Mouse (Mus musculus): ENCODE results near the gene Pdrg1.

Pdrg1 gene

DNA sequence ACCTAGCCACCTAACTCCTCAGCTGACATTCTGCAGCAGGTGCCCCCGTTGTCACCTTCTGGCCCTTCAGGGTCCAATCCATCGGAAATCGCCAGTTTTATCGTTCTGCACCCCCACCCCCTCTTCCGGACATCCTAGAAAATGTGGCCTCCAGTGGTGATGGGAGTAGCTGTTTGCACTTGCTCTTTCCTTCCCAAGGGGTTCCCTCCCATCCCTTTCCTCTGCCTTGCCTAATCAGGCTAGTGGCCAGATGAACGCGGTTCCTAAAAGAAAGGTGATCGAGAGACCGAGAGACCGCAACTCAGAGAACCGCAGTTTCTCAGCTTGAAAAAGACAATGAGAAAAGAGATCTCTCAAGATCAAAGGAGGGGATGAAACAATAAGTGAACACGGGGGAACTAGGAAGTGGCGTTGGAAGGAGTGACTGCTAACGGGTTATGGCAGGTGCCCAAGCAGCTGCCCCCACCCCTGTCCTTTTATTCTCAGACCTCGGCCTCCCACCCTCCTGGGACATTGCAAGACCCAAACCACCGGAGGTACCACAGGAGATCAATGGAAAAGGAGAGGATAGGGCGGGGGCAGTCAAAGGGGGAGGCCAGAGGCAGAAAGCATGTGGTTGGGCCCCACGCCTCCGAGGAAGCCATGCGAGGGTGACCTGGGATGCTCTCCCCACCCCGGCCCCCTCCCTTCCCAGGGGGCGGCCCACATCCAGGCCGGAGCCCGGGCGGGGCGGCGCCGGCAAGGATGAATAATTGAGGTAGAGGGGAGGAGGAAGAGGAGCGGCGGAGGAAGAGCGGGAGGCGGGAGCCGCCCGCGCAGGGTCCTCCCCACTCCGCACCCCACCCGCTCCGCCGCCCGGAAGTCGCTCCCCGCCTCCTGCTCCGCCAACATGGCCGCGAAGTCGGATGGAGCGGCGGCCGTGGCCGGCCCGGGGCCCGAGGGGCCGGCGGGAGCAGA lies 16.2 kb upstream of the Pdrg1 start, which contains the start of gene Xkr7:
Gene Xkr7 (plus strand): TSS at position 727 of the 957 bp plus-strand sequence.
- DNase-seq (ENCODE audit: low spot score) = no peak

DNA sequence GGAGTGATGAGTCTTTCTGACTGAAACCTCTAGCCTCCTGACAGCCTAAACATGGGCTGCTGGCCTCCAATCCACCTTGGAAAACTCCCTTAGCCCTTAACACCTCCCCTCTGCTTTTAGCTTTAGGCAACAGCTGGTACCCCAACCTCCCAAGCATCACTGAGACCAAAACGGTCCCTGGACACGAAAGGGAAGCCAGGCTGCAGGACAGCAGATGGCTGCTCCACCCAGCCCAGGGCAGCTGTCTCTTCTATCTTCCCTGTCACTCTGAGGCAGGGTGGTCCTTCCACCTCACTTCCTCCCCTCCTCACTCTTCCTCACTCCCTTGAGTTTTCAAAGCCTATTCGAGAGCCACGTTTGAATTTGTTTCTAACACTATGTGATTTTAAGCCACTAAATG lies 15.2 kb upstream of the Pdrg1 start:
- DNase-seq (ENCODE audit: low spot score) = no peak

DNA sequence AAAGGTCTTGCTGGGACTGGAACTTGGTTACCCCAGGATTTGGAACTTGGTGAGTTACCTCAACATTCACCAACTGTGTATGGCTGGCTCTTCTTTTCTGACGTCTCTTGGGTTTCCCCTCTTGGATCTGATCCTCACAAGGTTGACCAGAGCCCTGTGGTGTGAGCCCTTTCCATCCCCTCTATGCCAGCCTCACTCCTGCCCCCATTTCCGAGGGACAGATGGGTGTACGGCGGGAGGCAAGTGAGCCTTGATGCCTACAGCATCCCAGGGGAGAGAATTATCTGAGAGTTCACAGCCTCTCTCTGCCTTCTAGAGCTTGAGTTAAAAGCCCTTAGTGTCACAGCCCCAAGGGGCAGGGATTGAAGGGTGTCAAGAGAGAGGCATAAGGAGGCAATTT lies 12.3 kb upstream of the Pdrg1 start:
- DNase-seq (ENCODE audit: low spot score) = no peak

DNA sequence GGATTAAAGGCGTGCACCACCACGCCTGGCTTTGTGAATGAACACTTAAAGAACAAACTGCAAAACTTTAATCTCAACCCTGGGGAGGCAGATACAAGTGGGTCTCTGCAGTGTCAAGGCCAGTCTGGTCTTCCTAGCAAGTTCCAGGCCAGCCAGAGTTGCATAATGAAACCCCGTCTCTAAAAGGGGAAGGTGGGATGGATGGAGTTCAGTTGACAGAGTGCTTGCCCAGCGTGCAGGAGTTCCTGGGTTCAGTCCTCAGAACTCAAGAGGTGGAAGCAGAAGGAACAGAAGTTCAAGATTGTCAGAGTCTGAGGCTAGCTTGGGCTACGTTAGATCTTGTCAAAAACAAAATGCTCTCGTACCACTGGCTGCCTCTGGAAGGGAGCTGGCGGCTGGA lies 10.8 kb upstream of the Pdrg1 start:
- DNase-seq (ENCODE audit: low spot score) = no peak

DNA sequence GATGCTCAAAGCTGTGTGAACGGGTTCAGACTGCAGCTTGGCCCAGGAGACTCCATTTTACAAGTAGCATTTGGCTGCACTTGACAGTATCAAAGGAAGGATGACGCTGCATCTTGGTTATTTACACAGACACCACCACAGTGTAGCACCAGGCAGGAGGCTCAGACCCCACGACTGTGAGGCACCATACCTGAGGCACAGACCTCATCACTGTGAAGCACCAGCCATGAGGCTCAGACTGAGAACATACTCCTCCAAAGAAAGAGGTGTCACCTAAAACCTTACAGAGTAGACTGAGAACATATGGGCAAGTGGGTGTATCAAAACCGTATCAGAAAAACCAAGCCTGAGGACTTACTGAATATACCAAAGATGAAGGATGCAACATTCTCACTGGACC lies 7.6 kb upstream of the Pdrg1 start:
- DNase-seq (ENCODE audit: low spot score) = no peak

DNA sequence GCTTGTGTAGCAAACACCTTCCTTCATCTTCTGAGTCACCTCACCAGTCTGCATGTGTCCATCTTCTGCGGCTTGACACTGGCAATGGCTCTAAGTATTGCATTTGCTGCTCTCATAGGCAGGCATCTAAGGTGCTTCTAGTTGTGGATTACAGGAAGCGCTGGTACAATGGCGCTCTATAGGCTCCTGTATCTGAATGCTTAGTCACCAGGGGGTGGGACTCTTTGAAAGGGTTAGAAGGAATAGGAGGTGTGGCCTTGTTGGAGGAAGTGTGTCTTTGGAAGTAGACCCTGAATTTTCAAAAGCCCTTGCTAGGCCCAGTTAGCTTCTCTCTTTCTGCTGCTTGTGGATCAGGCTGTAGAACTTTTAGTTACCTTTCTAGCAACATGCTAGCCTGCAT lies 5.9 kb upstream of the Pdrg1 start:
- DNase-seq (ENCODE audit: low spot score) = no peak

DNA sequence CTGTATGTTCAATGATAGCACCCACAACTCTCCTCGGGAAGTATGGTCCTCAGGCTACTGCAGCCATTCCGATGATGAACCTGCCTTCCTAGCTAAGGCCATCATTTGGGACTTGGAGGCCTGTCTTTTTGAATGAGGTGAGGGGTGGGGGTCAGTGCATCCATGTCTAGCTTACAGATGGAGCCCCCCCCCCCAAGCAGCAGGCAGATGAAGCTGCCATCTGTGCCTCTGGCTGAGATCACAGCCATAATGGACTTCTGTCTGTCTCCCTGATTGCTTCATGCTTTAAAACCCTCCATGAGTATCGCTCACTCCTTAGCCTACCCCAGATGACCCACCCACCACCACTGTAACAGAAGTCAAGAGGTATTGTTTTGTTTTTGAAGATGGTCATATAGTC lies 4.1 kb upstream of the Pdrg1 start:
- no peak for DNase-seq (ENCODE audit: low spot score)

DNA sequence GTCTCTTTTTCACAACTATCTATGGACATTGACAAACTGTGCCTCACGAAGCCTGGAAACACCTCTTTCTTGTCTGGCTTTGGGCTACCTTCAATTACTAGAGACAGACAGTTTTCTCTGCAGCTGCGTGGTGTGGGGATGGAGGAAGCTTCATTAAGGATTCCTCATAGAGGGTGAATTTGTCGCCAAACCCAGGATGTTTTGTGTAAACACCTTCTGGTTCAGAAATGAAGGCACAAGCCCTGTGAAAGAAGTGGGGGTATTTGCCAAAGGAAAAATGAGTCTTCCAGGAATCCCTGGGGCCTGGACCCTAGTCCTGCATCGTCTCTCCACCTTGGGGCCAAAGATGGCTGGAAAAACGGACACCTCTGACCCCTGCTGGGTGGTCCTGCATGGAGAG lies 1.6 kb upstream of the Pdrg1 start:
- DNase-seq (ENCODE audit: low spot score) = no peak

DNA sequence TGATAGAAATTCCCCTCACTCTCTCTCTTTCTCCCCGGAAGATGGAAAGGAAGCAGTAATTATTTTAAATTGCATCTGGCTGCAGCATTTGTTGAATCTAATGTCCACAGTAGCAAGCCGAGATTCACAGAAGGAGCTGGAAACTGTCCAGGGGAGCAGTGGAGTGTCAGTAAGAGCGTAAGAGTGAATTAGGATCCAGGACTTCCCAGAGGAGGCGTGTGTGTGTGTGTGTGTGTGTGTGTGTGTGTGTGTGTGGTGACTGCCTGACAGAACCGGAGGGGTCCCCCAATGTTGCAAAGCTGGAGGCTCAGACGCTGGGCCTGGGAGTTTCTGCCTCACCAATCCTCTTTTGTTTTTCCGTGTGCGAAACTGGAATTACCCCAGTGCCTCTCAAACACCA lies 577 bp upstream of the Pdrg1 start:
- DNase-seq (ENCODE audit: low spot score) = no peak

DNA sequence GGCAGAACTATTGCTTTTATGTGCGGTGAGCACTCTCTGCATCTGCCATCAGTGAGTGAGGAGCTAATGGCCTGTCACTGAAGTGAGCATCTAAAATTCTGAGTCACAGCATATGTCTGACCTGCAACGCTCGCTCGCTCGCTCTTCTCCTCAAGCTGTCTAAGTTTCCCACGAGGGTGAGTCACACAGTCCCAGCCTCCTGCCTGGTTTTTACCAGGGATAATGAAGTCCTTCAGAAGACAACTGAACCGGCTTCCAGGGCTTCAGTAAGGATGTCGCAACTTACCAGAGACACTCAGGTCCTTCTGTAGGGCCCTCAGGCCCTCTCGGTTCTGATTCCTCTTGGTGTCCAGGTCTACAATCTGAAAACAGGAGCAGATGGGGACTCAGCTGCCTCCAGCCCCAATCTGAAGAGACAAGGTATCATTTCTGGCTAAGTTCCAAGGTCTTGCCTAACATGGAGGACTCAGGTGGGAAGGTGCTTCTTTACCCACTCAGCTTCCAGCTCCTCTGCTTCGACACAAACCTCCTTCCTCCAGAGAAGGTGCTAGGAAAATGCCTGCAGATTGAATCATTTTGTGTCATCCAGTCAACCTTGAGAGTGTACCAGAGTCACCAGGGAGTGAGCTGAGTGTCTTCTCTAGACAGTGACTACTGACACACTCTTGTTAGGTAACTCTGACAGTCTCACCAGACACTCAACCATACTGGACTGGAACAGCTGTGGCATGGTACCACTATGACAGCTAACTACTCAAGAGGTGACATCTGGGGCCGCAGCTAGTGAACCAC lies 1.3 kb downstream of the Pdrg1 start:
- no peak for DNase-seq (ENCODE audit: low spot score)

DNA sequence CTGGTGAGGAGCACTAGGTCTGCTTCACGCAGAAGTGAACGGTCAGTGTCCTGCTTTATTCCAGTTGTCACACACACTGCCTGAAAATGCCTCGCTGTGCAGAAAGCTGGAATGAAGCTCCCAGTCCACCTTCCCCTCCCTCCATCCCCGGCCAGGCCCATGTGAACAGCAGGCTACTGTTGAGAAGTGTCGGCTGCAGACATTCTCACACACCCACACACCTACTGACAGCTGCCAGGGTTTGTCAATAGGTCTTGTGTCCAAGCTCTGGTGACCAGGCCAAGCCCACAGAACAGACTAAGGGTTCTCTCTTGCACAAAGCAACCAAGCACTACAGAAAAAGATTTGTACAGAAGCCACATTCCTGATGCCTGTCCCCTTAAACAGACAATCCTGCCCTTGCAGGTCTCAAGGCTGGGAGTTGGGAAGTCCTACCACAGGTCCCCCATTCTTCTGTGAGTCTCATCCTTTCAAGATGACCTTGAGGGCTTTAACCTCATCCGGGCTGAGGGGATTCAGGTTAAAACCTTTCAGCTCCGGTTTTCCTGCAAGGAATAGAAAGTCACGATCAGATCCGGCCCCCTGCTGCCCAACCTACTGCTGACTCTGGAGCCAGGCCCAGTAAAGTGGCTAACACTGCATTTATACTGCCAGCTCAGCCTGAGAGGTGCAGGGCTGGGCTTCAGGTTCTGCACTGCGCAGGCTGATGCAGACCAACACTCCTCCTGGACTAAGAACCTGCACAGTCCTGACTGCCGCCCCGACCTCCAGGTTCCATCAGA lies 5.8 kb downstream of the Pdrg1 start:
- DNase-seq (ENCODE audit: low spot score) = no peak

DNA sequence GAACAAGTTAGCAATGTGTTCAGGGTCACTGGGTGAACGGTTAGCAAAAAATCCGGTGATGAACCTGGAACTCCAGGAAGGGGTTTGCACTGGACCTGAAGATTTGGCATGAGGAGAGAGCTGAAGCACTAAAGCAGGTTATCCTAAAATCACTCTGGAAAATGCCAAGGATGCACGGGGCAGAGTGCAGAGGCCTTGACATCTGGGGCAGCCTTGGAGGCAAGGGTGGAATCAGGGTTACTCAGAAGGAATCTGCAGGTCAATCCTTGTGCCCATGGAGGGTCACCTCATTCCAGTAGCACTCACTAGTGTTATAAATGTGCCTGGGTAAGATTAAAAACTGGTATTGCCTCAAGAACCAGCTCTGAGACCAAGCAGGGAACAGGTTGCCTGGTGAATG lies 9.2 kb downstream of the Pdrg1 start:
- DNase-seq (ENCODE audit: low spot score) = no peak

DNA sequence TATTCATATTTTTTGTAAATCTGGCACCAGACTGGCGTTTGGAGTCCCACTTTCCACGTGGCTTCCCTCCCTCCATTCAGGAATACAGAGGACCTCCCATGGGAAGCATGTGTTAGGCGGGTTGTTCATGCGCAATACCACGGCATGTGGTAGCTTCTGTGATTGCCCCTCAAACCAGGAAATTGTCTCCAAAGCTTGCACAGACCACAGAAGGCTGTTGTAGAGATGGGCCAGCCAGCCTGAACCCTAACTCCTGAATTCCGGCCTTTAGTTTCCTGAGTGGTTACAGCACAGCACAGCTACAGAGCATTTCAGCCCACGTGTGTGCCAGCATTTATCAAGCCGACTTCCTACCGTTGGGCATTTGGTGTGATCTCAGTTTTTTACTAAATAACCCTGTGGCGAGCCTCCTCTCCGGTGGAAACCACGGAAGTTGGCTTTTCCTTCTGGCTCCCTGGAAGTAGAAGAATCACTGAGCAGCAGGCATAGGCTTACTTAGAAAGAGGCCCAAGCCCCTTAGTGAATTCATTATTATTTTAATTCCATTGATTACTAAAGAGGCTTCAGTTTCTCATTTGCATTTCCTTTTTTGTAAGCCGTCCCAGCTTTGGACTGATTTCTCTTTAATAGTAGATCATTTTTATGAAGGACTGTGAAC lies 11.4 kb downstream of the Pdrg1 start:
- DNase-seq (ENCODE audit: low spot score) = no peak

DNA sequence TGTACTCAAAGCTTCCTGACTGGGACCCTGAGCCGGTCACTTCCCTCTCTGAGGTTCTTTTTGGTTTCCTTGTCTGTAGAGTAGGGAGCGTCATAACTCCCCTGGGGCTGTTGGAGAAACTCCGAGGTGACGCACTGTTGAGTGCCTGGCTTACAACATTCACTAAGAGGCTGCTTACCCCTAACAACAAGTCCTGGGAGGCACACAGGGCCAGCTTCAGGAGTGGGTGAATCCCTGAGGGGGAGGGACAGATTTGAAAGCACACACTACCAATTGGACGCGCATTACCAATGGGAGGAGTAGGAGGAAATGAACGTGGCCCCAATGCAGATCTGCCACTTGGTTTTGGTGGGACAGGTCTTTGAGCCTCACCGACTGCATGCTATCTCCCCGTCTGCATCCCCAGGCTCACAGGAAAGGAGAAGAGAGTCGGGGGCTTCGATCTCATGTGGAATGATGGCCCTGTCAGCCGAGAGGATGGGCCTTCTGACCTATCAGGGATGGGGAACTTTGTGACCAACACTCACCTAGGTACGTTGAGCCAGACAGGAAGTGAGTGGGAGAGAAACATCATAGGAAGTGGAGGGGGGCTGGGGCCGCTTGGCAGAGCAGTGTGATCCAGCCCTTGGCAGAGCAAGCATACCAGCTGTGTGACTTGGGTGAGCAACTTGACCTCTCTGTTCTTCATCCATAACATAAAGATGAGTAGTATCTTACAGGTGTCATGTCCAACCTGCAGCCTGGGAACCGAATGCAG lies 12.6 kb downstream of the Pdrg1 start:
- no peak for DNase-seq (ENCODE audit: low spot score)

DNA sequence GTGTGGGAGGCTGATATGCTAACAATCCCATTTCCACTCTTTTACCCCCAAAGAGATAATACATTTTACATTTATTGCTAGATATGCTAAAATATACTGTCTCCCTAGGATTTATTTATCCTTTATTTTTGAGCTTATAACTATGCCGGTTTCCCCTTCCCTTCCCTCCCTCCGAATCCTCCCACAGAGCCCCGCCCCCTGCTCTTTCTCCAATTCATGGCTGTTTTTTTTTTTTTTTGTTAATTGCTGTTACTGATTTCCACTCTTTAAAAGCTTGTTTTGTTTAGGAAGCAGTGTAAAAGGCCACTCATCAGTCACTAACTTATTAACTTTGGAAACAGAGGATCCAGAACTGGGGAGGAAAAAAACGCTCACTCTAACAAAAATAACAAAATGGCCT lies 18.2 kb downstream of the Pdrg1 start:
- DNase-seq (ENCODE audit: low spot score) = no peak

DNA sequence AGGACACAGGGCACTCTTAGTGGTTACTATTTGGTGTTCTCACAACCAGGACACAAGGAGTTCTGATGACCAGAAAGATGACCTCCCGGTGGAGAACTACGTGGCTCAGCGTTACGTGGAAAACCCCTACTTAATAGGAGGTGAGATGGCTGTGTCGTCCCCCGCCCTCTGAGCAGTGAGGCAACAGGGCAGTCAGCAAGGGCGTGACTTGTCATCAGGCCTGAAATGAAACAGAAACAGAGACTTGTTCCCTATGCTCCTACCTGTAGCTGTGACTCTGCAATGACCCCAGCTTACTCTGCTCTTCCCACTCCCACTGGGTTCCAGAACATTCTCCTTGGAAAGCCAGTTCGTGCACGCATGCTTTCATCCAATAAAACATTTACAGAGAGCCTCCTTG lies 23.7 kb downstream of the Pdrg1 start:
- no peak for DNase-seq (ENCODE audit: low spot score)

DNA sequence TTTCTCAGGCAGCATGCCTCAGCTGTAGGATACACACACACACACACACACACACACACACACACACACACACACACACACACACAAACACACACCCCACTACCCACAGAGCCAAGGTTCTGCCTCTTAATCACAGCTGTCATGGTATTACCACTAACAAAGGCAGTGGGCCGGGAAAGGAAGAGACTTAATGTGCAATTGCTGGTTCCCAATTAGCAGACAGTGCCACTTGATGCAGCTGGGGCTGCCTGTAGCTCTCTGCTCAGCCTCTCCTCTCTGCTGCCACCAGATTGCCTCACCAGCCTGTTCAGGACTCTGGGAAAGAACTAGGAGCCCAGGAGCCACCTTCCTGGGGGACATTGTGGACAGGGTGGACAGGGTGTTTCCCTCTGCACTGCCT lies 29.6 kb downstream of the Pdrg1 start:
- no peak for DNase-seq (ENCODE audit: low spot score)

DNA sequence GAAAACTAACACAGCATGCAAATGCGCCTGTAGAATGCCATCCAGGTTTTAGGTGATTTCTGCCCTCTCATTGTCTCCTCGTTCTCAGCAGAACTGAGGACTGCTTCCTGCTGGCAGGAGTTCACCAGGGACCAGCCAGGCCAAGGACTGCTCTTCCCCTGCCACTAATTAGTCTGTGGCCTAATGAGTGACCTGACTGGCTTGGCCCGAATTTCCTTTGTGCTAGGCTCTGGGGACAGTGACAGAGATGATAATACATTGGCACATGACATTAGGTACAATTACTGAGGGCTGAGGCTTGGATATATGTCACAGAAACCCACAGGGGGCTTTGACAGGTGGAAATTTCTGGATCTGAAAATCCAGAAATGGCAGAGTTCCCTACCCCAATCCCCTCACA lies 38.2 kb downstream of the Pdrg1 start:
- no peak for DNase-seq (ENCODE audit: low spot score)

DNA sequence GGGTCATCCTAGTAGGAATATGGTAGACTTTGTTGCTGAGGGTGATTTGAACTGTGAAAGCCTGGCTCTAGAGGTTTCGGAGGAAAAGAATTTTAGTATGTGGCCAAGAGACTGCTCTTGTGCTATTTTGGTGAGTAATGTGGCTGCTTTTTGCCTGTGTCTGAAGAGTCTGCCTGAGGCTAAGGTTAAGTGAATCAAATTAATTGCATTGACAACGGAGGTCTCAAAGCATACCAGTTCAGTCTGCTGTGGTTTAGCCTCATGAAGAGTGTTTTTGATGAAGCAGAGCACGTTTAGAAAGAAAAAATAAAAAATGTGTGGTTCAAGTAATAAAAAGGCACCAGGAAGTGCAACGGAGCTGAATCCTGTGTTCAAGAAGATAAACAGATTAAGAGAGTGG lies 49.7 kb downstream of the Pdrg1 start:
- DNase-seq (ENCODE audit: low spot score) = no peak

DNA sequence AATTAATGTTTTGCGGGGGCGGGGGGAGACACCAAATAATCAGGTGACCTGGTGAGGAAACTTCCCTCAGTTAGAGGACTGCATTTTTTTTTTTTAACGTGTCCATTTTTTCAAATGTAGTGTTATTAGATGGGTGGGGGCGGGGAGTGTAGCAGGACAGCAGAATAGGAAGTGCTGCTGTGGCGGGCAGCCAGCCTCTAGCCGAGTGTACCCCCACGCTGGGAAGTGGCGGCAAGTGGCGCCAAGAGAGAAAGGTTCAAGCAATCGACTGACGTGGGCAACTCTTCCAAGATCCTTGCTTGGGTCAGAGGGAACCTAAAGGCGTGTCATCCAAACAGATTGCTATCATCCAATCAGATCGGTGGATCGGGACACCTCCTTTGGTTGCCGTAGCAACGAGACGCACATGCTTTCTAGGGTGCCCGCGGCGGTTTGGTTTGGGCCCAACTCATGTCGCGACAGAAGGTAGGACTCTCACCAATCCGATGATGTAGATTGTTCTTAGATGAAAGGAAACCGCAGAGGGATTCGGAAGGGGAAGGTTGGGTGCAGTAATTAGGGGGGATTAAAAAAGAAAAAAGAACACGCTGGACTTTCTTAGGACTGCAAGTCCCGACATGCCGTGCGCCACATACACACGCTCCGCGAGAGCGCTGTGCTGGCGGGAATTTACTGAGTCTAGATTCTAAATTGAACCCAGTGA lies 53.0 kb downstream of the Pdrg1 start, which contains the start of gene Ttll9:
Gene Ttll9 (plus strand): TSS at position 395 of the 703 bp plus-strand sequence.
- no peak for DNase-seq (ENCODE audit: low spot score)

All from spleen, adult 12 weeks (tissue).